Mouse (Mus musculus) adrenal gland, adult 18-20 months (tissue): ENCODE results near the gene Col20a1. TPM values are rescaled to one million over a fixed set of nuclear protein-coding genes. Genes with fewer than 3 reads are reported as not detected.

Experiments used
- DNase-seq, 2 experiments: peaks; one replicate each; pipeline ENCODE4 v3.0.0; 2021 to 2022; ENCODE audit warnings: low spot score in 2 of 2
- total RNA-seq, 2 experiments: library from RNA; stranded (reverse); gene quantifications; 1 replicate in 1 of 2; 2 replicates in 1 of 2; pipeline ENCODE4 v1.2.3; 2021

Gene Col20a1
- total RNA-seq, 2 experiments from 2014 or later = 2.3 to 2.8 TPM

- DNase-seq = peak; percentile 82
These were observed 73.8 kb downstream of the Col20a1 start for GRCm38 (mm10) chr2:181060127-181060526.

- DNase-seq = no peak
These were observed 79.5 kb downstream of the Col20a1 start for GRCm38 (mm10) chr2:181065827-181066226.

Other genes with a start within 250 kb of the Col20a1 start
- gene Bhlhe23, start 209.6 kb upstream of the Col20a1 start, total RNA-seq = not detected
- gene Ythdf1, start 65.6 kb upstream of the Col20a1 start, total RNA-seq = 10 to 100 TPM; 48.5 to 51.9 TPM
- gene Birc7, start 57.5 kb upstream of the Col20a1 start, total RNA-seq = not detected
- gene Nkain4, start 31.8 kb upstream of the Col20a1 start, total RNA-seq = 10 to 100 TPM in 1 of 2 experiments, 1 to 10 TPM in 1; 6.8 to 11.8 TPM
- 10 to 100 TPM; 48.1 to 53.3 TPM for gene Arfgap1, start 19.3 kb upstream of the Col20a1 start, total RNA-seq
- 10 to 100 TPM in 1 of 2 experiments, 1 to 10 TPM in 1; 4.3 to 26.9 TPM for gene Chrna4, start 57.0 kb downstream of the Col20a1 start, total RNA-seq
- 1 to 10 TPM; 5.2 to 7.3 TPM for gene Kcnq2, start 148.8 kb downstream of the Col20a1 start, total RNA-seq
- 10 to 100 TPM; 55.1 to 71.0 TPM for gene Eef1a2, start 170.5 kb downstream of the Col20a1 start, total RNA-seq
- gene Ppdpf, start 200.7 kb downstream of the Col20a1 start, total RNA-seq = 10 to 100 TPM; 69.8 to 94.9 TPM
- gene Ptk6, start 216.3 kb downstream of the Col20a1 start, total RNA-seq = not detected
- gene Srms, start 226.7 kb downstream of the Col20a1 start, total RNA-seq = under 1 TPM; 0.73 to 0.83 TPM
- under 1 TPM in 1 of 2 experiments, not detected in 1; 0.27 TPM for gene Fndc11, start 233.5 kb downstream of the Col20a1 start, total RNA-seq